Mouse (Mus musculus) spleen, adult 2 months (tissue): ENCODE measurements around the gene Smim4. TPM values are rescaled to one million over a fixed set of nuclear protein-coding genes. Genes with fewer than 3 reads are reported as not detected.
A peak's percentile ranks its signal among the peaks of the same experiment; 100 is the strongest.

ENCODE experiments used
- DNase-seq, 2 experiments: peaks; one replicate each; pipeline versions ENCODE4 v3.0.0 to v3.0.0-alpha.2; 2012 to 2021; ENCODE audit warnings: low spot score in 2 of 2, low read depth in 1 of 2
- H3K27ac ChIP-seq: fragments of 200-500 bp; 2 replicates; pipeline ENCODE4 v1.5.1; 2012; ENCODE audit warnings: low read length, inconsistent platforms; ENCODE audit not compliant: insufficient read depth
- H3K27me3 ChIP-seq: fragments of 200-500 bp; 2 replicates; pipeline ENCODE4 v1.6.1; 2012; ENCODE audit warnings: mild to moderate bottlenecking, moderate library complexity, low read length, inconsistent platforms; ENCODE audit not compliant: control insufficient read depth, insufficient read depth
- H3K36me3 ChIP-seq: fragments of 200-500 bp; 2 replicates; pipeline ENCODE4 v1.6.1; 2012; ENCODE audit warnings: mild to moderate bottlenecking, low read length, inconsistent platforms; ENCODE audit not compliant: control insufficient read depth, insufficient read depth
- H3K4me1 ChIP-seq: fragments of 200-500 bp; 2 replicates; pipeline ENCODE4 v1.6.1; 2011; ENCODE audit warnings: inconsistent platforms; ENCODE audit not compliant: control insufficient read depth, insufficient read depth, insufficient read length
- H3K4me3 ChIP-seq: fragments of 200-500 bp; 2 replicates; pipeline ENCODE4 v1.5.1; 2011; ENCODE audit warnings: mild to moderate bottlenecking, inconsistent platforms; ENCODE audit not compliant: insufficient read depth, insufficient read length; ENCODE audit errors: extremely low read depth
- CTCF ChIP-seq: fragments of 200-500 bp; IDR thresholded peaks from 2 replicates; pipeline ENCODE4 v1.5.1; 2011; ENCODE audit warnings: mild to moderate bottlenecking, inconsistent platforms; ENCODE audit not compliant: insufficient read depth, insufficient read length, insufficient replicate concordance; ENCODE audit errors: extremely low read depth
- POLR2A ChIP-seq: fragments of 200-500 bp; IDR thresholded peaks from 2 replicates; pipeline ENCODE4 v1.6.1; 2011; ENCODE audit warnings: low read depth, low read length, inconsistent platforms
- WGBS: fragments of 180-500 bp; shearing (Covaris S2); methylation state at CpG from one replicate; pipeline ENCODE4 v1.1.7; 2018; 5-methylcytosine and 5-hydroxymethylcytosine counted together
- polyA plus RNA-seq: library from polyadenylated mRNA; depleted of rRNA; stranded (reverse); fragments of >200 nt; gene quantifications from 2 replicates; pipeline ENCODE4 v1.2.3, GENCODE M21; 2012

Smim4 gene
- polyA plus RNA-seq, 1 experiment = 33.3 TPM

DNA sequence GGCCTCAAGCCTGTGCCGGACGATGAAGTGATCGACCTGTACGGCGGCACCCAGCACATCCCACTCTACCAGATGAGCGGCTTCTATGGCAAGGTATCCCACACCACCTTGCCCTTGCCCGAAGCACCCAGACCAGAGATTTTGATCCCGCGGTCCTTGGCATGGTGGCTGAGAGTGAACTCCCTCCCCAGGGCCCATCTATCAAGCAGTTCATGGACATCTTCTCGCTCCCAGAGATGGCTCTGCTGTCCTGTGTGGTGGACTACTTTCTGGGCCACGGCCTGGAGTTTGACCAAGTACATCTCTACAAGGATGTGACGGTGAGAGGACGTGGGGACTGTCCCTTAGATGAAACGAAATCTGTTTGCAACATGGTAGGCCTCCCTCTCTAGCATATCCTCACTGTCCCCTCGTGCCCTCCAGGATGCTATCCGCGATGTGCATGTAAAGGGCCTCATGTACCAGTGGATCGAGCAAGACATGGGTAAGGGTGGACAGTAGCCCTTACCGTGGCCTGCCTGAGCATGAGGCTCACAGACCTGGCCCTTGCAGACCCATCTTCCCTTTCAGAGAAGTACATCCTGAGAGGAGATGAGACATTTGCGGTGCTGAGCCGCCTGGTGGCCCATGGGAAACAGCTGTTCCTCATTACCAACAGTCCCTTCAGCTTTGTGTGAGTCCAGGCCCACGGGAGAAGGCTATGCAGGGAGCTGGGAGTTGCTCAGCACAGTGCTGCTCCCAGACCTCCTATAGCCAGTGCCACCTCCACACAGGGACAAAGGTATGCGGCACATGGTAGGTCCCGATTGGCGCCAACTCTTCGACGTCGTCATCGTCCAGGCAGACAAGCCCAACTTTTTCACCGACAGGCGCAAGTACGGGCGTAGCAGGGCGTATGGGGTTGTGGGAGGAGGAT is 7.0 kb upstream of the Smim4 start:
- H3K36me3 ChIP-seq = no peaks in the 10 kb centered on the region

DNA sequence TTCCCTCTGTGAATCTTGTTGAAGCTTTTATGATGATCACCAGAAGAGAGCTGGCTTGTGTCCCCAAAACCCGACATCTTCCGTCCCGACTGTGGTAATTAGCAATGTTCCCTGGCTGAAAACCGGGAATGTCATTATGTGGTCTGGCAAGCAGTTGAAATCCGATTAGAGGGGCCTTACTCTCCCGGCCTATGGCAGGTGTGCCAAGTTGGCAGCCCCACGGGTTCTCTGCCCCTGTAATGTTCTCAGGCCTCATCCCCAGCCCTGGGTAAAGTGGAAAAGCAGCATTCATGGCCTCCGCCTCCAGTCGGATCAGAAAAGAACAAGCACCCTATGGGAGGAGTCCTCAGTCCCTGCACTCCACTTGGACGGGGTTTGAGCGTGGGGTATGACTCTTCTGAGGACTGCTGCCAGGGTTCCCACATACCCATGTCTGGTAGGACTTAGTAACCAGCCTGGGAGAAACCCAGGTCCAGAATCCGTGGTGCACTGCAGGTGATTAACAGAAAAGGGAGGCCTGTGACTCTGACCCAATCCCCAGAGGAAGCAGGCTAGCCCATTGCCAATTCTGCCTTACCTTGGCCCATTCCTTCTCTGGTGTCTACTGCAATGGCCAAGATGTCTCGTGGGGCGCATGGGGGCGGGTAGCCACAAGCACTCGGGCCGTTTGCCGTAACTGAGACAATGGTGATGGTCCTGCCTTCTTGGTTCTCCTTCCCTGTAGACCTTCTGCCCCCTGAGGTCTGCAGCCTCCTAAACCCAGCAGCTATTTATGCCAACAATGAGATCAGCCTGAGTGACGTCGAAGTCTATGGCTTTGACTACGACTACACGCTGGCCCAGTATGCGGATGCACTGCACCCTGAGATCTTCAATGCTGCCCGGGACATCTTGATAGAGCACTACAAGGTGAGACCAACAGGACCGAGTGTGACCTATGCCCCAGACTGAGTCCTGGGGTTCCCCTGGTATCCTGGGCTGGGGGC is 5.6 kb upstream of the Smim4 start:
- peaks cover 12% of the 10 kb centered on the region for H3K4me1 ChIP-seq
- H3K27me3 ChIP-seq = 0 out of 2 replicates have a peak, but pooled peaks cover 1% of the 10 kb centered on the region
- no peak for TF ChIP-seq POLR2A
- TF ChIP-seq CTCF = no peak
- H3K36me3 ChIP-seq = no peaks in the 10 kb centered on the region
- H3K4me3 ChIP-seq = no peak overlapping the region
- no peak overlapping the region for H3K27ac ChIP-seq
- DNase-seq = no peak
- WGBS = 91% methylated on average over 25 of the region's 25 CpGs

More for the DNA sequence above, 7.0 kb upstream of the Smim4 start:
- Histone ChIP-seq H3K4me3 (no peak overlapping the region), H3K27me3 (0 out of 2 replicates have a peak, but pooled peaks cover 1% of the 10 kb centered on the region), H3K27ac (no peak overlapping the region), H3K4me1 (peaks cover 7% of the 10 kb centered on the region; the same call in 1 of the 2 replicates)
- WGBS = 95% methylated on average over 34 of the region's 34 CpGs
- no peak for TF ChIP-seq POLR2A
- TF ChIP-seq CTCF = no peak
- no peak for DNase-seq

DNA sequence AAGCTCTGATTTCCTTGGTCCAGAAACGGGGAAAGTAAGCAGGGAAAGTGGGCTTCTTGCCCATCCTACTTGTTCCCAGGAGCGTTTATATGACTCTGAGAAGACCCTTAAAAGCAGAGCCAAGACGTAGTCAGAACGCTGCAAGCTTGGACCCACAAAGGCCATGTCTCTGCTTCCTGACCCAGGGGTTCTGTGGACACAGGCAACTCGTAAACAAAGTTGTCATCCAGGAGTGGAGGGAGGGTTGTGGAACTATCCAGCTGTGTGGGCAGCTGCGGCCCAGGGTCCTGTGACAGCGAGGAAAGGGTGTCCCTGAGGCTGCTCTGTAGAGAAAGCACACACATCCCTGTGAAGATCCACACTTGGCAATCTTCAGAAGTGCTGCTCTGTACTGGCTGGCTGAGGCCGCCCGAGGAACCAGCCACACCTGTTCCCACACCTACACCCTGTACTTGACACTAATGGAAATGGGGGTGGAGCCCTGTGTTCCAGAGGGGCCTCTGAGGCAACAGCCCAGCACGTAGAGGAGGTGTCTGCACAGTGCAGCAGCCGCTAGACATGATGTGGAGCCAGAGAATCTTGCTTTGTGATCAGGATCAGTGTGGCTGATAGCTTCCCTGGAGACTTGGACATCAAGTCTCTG is 4.4 kb upstream of the Smim4 start:
- H3K27ac ChIP-seq = no peak overlapping the region
- no peak for TF ChIP-seq POLR2A
- TF ChIP-seq CTCF = no peak
- H3K4me1 ChIP-seq = peaks cover 12% of the 10 kb centered on the region
- 0 out of 2 replicates have a peak, but pooled peaks cover 1% of the 10 kb centered on the region for H3K27me3 ChIP-seq
- H3K36me3 ChIP-seq = no peaks in the 10 kb centered on the region
- no peak for DNase-seq
- H3K4me3 ChIP-seq = no peak overlapping the region
- WGBS = 92% methylated on average over 11 of the region's 11 CpGs

DNA sequence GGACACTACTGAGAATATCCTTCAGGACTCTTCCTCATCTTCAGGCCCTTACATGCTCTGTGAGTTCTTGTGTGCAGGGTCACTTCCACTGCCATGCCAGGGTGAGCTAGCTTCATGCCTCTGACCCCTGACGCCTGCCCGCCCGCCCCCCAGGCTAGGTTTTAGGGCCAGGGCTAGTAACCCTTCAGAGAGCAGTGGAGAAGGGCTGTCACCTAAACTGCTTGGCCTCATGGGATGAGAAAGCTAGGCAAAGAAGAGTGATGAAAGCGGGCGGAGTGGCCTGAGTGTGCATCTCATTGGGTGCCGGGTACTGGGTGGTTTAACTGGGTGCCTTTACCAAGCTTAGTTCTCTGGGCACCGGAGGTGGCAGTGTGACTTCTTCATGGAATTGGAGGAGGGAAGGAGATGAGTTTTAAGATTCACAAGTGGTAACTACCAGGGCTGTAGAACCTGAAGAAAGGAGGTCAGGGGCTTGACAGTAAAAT is 3.8 kb upstream of the Smim4 start:
- Histone ChIP-seq H3K4me1 (peaks cover 12% of the 10 kb centered on the region), H3K36me3 (no peaks in the 10 kb centered on the region), H3K27me3 (0 out of 2 replicates have a peak, but pooled peaks cover 1% of the 10 kb centered on the region), H3K27ac (no peak overlapping the region), H3K4me3 (no peak overlapping the region)
- TF ChIP-seq POLR2A (no peak), CTCF (no peak)
- WGBS = 91% methylated on average over 7 of the region's 7 CpGs
- no peak for DNase-seq

DNA sequence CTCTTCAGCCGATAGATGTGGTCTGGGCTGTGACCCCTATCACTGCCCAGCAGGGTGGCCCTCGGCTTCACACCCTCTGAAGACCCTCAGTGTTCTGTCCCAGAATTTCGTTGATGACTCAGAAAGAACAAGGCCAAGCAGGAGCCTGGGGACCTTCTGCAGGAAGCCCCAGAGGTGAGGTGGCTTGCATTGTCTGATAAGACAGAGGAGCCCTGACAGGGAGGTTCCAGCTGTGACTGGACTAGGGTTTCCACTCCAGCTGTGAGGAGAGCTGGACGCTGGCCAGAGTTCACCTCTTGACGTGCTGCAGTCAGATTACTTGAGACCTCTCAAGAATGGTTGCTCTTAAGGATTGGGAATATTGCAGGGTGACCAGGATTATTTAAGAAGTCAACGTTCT is 3.3 kb upstream of the Smim4 start:
- Histone ChIP-seq H3K4me1 (peaks cover 16% of the 10 kb centered on the region), H3K4me3 (no peak overlapping the region), H3K27ac (no peak overlapping the region), H3K36me3 (no peaks in the 10 kb centered on the region), H3K27me3 (0 out of 2 replicates have a peak, but pooled peaks cover 1% of the 10 kb centered on the region)
- TF ChIP-seq CTCF (no peak), POLR2A (no peak)
- 48% methylated on average over 6 of the region's 6 CpGs for WGBS
- DNase-seq = no peak

DNA sequence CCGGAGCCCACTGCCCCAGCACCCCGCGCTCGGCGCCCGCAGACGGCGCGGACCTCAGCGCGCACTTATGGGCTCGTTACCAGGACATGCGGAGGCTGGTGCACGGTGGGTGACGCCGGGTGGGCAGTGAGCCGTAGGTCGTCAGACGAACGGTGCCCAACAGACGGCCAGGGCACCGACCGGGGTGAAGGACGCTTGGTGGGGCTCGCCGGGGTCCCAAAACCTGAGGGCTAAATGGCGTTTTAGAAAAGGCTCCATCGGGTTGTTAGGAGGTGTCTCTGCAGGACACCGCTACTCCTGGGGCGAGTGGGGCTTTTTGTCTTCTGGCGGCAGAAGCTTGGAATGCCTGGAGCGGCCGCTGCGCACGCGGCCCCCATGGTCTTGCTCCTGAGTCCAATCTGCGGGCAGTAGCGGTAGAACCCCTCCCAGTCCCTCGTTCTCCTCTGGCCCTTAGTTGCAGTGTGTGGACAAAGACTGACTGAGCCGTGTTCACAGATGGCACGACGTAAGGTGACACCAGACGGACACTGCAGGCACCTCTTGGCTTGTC is 2.6 kb upstream of the Smim4 start:
- no peak for DNase-seq

More for the DNA sequence above, 2.6 kb upstream of the Smim4 start:
- Histone ChIP-seq H3K27ac (no peak overlapping the region), H3K4me1 (peaks cover 16% of the 10 kb centered on the region), H3K36me3 (no peaks in the 10 kb centered on the region), H3K4me3 (peak overlapping the region; percentile 74), H3K27me3 (0 out of 2 replicates have a peak, but pooled peaks cover 1% of the 10 kb centered on the region)
- 4% methylated on average over 43 of the region's 43 CpGs for WGBS
- TF ChIP-seq CTCF (no peak), POLR2A (no peak)
